Mouse (Mus musculus): Measurements from ENCODE around the gene Sord. TPM values are rescaled to one million over a fixed set of nuclear protein-coding genes. Genes with fewer than 3 reads are reported as not detected.
A peak's percentile ranks its signal among the peaks of the same experiment; 100 is the strongest.

The Sord gene
- total and polyA plus RNA-seq, 3 experiments = 39.6 to 61.7 TPM; not detected in 1

GRCm38 (mm10) chr2:122191849-122192248 is 42.7 kb upstream of the Sord start:
- Histone ChIP-seq H3K79me2 (ENCODE audit: control insufficient read depth, insufficient read depth, low read length, poor library complexity) (no peaks in the 10 kb centered on the region), H3K4me3 (ENCODE audit: control insufficient read depth in 1 of 2, insufficient read depth in 1 of 2, low read depth in 2 of 2, low read length in 2 of 2) (peak overlapping the region in 1 of 2 experiments; percentile 22; a peak in 1 of 4 replicates), H3K4me1 (ENCODE audit: control insufficient read depth in 1 of 2, insufficient read depth in 2 of 2, low read length in 2 of 2) (peaks cover 16 to 17% of the 10 kb centered on the region in 2 experiments), H3K9me3 (replicated peaks; ENCODE audit: insufficient read depth, low read length) (no peaks in the 10 kb centered on the region), H3K36me3 (ENCODE audit: control insufficient read depth in 1 of 2, insufficient read depth in 2 of 2, low read length in 2 of 2) (peaks cover 0 to 15% of the 10 kb centered on the region in 2 experiments; a peak in 2 of 4 replicates), H3K9ac (ENCODE audit: control insufficient read depth, low read depth, low read length, poor library complexity, severe bottlenecking) (peak overlapping the region; percentile 36; the same call in 1 of the 2 replicates), H3K27me3 (ENCODE audit: control insufficient read depth in 1 of 2, insufficient read depth in 2 of 2, low read length in 2 of 2) (no peaks in the 10 kb centered on the region), H3K27ac (ENCODE audit: control insufficient read depth, low read depth, low read length) (peak overlapping the region; percentile 73)
- peak; percentile 76 for DNase-seq (ENCODE audit: low read depth, low spot score)
- no peak for TF ChIP-seq E2F4 (IDR thresholded peaks at IDR 0.05; ENCODE audit: borderline replicate concordance, low read depth, low read length)
- no peak for TF ChIP-seq NRF1 (IDR thresholded peaks at IDR 0.05; ENCODE audit: insufficient read depth, low read depth, low read length, poor library complexity, severe bottlenecking)
- peak; percentile 89 for TF ChIP-seq GATA1 (IDR thresholded peaks at IDR 0.05; ENCODE audit: low read depth, low read length)
- TF ChIP-seq MXI1 (IDR thresholded peaks at IDR 0.05; ENCODE audit: low read depth, low read length) = peak; percentile 56; the same call in 1 of the 2 replicates
- TF ChIP-seq MAZ (IDR thresholded peaks at IDR 0.05; ENCODE audit: low read depth, low read length) = no peak
- no peak for TF ChIP-seq ZMIZ1 (IDR thresholded peaks at IDR 0.05; ENCODE audit: low read depth, low read length)
- TF ChIP-seq RCOR1 (IDR thresholded peaks at IDR 0.05; ENCODE audit: low read depth, low read length) = peak; percentile 57; the same call in 1 of the 2 replicates
- TF ChIP-seq ETS1 (IDR thresholded peaks at IDR 0.05; ENCODE audit: low read depth, low read length) = peak; percentile 82
- TF ChIP-seq EP300 (IDR thresholded peaks at IDR 0.05; ENCODE audit: low read depth in 1 of 2, low read length in 2 of 2) = peak; percentile 76 to 90
- 0 out of 2 replicates have a peak, but pooled peaks have one; percentile 25 for TF ChIP-seq MYC (IDR thresholded peaks at IDR 0.05; ENCODE audit: low read depth, low read length)
- no peak for TF ChIP-seq MYB (IDR thresholded peaks at IDR 0.05; ENCODE audit: low read depth, low read length)
- TF ChIP-seq MAX (IDR thresholded peaks at IDR 0.05; ENCODE audit: low read length) = 0 out of 2 replicates have a peak, but pooled peaks have one; percentile 20
- TF ChIP-seq CTCF (IDR thresholded peaks at IDR 0.05 in 2 of 3, conservative IDR thresholded peaks at IDR 0.05 in 1 of 3; ENCODE audit: control insufficient read depth in 1 of 3, insufficient read depth in 1 of 3, low read depth in 2 of 3, low read length in 3 of 3, poor library complexity in 1 of 3, severe bottlenecking in 1 of 3) = no peak
- peak; percentile 89 for TF ChIP-seq TCF12 (IDR thresholded peaks at IDR 0.05; ENCODE audit: low read depth, low read length)
- TF ChIP-seq ELF1 (IDR thresholded peaks at IDR 0.05; ENCODE audit: low read depth, low read length) = no peak
- TF ChIP-seq TAL1 (IDR thresholded peaks at IDR 0.05; ENCODE audit: low read length) = peak; percentile 24; the same call in 1 of the 2 replicates
- TF ChIP-seq HCFC1 (IDR thresholded peaks at IDR 0.05; ENCODE audit: low read depth, low read length) = no peak

DNA sequence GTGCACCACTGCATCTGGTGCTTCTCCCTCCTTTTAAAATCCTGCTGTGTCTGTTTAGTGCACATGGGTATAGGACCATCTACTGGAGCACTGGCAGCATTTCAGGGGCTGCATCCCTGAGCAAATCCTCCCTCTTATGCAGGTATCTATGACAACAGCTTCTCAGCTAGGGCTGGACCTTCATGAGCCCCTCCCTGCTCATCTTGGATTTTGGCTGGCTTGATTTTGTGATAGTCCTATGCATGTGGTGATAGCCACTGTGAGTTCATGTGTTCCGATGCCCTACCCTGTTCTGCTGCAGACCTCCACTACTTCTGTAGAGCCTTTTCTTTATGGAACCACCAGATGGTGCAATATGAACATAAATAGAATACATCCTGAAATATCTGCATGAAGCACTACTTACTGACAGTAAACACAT is 40.0 kb upstream of the Sord start:
- H3K27ac ChIP-seq (ENCODE audit: control insufficient read depth, low read depth, low read length) = no peak overlapping the region
- no peaks in the 10 kb centered on the region for H3K79me2 ChIP-seq (ENCODE audit: control insufficient read depth, insufficient read depth, low read length, poor library complexity)
- peaks cover 16 to 17% of the 10 kb centered on the region in 2 experiments for H3K4me1 ChIP-seq (ENCODE audit: control insufficient read depth in 1 of 2, insufficient read depth in 2 of 2, low read length in 2 of 2)
- DNase-seq (ENCODE audit: low read depth, low spot score) = peak; percentile 75
- H3K36me3 ChIP-seq (ENCODE audit: control insufficient read depth in 1 of 2, insufficient read depth in 2 of 2, low read length in 2 of 2) = peaks cover 0 to 15% of the 10 kb centered on the region in 2 experiments; a peak in 2 of 4 replicates
- H3K9me3 ChIP-seq (replicated peaks; ENCODE audit: insufficient read depth, low read length) = no peaks in the 10 kb centered on the region
- H3K9ac ChIP-seq (ENCODE audit: control insufficient read depth, low read depth, low read length, poor library complexity, severe bottlenecking) = no peak overlapping the region
- H3K27me3 ChIP-seq (ENCODE audit: control insufficient read depth in 1 of 2, insufficient read depth in 2 of 2, low read length in 2 of 2) = no peaks in the 10 kb centered on the region
- TF ChIP-seq CTCF (IDR thresholded peaks at IDR 0.05 in 2 of 3, conservative IDR thresholded peaks at IDR 0.05 in 1 of 3; ENCODE audit: control insufficient read depth in 1 of 3, insufficient read depth in 1 of 3, low read depth in 2 of 3, low read length in 3 of 3, poor library complexity in 1 of 3, severe bottlenecking in 1 of 3) (peak in 2 of 3 experiments; percentile 45 to 85; a peak in 4 of 6 replicates), RAD21 (IDR thresholded peaks at IDR 0.05; ENCODE audit: low read depth, low read length) (peak; percentile 91), SIN3A (IDR thresholded peaks at IDR 0.05; ENCODE audit: low read length) (peak; percentile 40; the same call in 1 of the 2 replicates), SMC3 (IDR thresholded peaks at IDR 0.05; ENCODE audit: low read depth, low read length) (peak; percentile 92), ZC3H11A (IDR thresholded peaks at IDR 0.05; ENCODE audit: low read depth, low read length) (peak; percentile 98), USF1 (IDR thresholded peaks at IDR 0.05; ENCODE audit: low read depth, low read length) (no peak), TCF12 (IDR thresholded peaks at IDR 0.05; ENCODE audit: low read depth, low read length) (no peak), ZNF384 (IDR thresholded peaks at IDR 0.05; ENCODE audit: low read depth, low read length) (no peak), NRF1 (IDR thresholded peaks at IDR 0.05; ENCODE audit: insufficient read depth, low read depth, low read length, poor library complexity, severe bottlenecking) (no peak), UBTF (IDR thresholded peaks at IDR 0.05; ENCODE audit: borderline replicate concordance, insufficient read depth, low read depth, low read length) (no peak)
- no peak overlapping the region for H3K4me3 ChIP-seq (ENCODE audit: control insufficient read depth in 1 of 2, insufficient read depth in 1 of 2, low read depth in 2 of 2, low read length in 2 of 2)
